26 mouse cellular contexts compared by ENCODE assay signal in genomic region chr13:51598063-51598462, GRCm38 (mm10). TPM values are rescaled to one million over a fixed set of nuclear protein-coding genes. Genes with fewer than 3 reads are reported as not detected.
"Had no signal": no experiment of that assay in that cellular context is flagged by ENCODE, and none has a peak within 500 bp of the region (broad histone marks: within the 10 kb centered on the region; RNA-seq: fewer than 3 reads in every experiment).

No protein-coding gene starts in this region.

- H3K4me3 ChIP-seq: kidney, embryonic 15.5 days; left cerebral cortex, adult 2 months; limb, embryonic 12.5 days; limb, embryonic 15.5 days; megakaryocyte, embryonic 14.5 days; midbrain, embryonic 10.5 days; midbrain, embryonic 13.5 days; myocyte; neural tube, embryonic 12.5 days; neural tube, embryonic 15.5 days; stomach, embryonic 15.5 days had no signal

- H3K4me2 ChIP-seq: kidney, embryonic 15.5 days; limb, embryonic 12.5 days; limb, embryonic 15.5 days; liver, embryonic 11.5 days; lung, embryonic 14.5 days; midbrain, embryonic 13.5 days; neural tube, embryonic 12.5 days; neural tube, embryonic 15.5 days; stomach, embryonic 15.5 days had no signal

- H3K27me3 ChIP-seq: stomach, embryonic 15.5 days had no signal

- ATAC-seq: liver, postnatal 0 days; lung, postnatal 0 days; midbrain, embryonic 13.5 days; midbrain, embryonic 16.5 days had no signal

- H3K9me3 ChIP-seq: kidney, embryonic 15.5 days; limb, embryonic 12.5 days; limb, embryonic 15.5 days; midbrain, embryonic 10.5 days; midbrain, embryonic 13.5 days; neural tube, embryonic 12.5 days; neural tube, embryonic 15.5 days; stomach, embryonic 15.5 days had no signal

- H3K9ac ChIP-seq: kidney, embryonic 15.5 days; limb, embryonic 12.5 days; limb, embryonic 15.5 days; liver, embryonic 14.5 days; liver, postnatal 0 days; lung, embryonic 14.5 days; midbrain, embryonic 13.5 days; neural tube, embryonic 12.5 days; neural tube, embryonic 15.5 days; stomach, embryonic 15.5 days had no signal

- H3K36me3 ChIP-seq: kidney, embryonic 15.5 days; limb, embryonic 12.5 days; limb, embryonic 15.5 days; midbrain, embryonic 10.5 days; midbrain, embryonic 13.5 days; neural tube, embryonic 12.5 days; neural tube, embryonic 15.5 days; stomach, embryonic 15.5 days had no signal

- DNase-seq: kidney, postnatal 10 days; kidney, postnatal 36 days; layer of hippocampus, postnatal 36 days; left cerebral cortex, postnatal 4 days; liver, postnatal 0 days; lung, embryonic 14.5 days; right cerebral cortex, postnatal 25 days; spleen, adult 18-20 months; thymus, postnatal 25 days had no signal

- H3K27ac ChIP-seq: kidney, embryonic 15.5 days; left cerebral cortex, adult 2 months; limb, embryonic 12.5 days; limb, embryonic 15.5 days; liver, embryonic 14.5 days; macrophage; midbrain, embryonic 10.5 days; midbrain, embryonic 13.5 days; neural tube, embryonic 12.5 days; neural tube, embryonic 15.5 days; stomach, embryonic 15.5 days had no signal

RNA-seq across cellular contexts. Expression of gene Shc3, which starts 28.8 kb away (rescaled TPM):
- total RNA-seq: monocyte, adult 5-6 weeks had no signal
- polyA plus RNA-seq: liver, embryonic 11.5 days; lung, embryonic 14.5 days; macrophage had no signal
